Mouse (Mus musculus): ENCODE measurements around the gene Rere.
"Not testable (repeated sequence)": the region's sequence is repeated elsewhere in the genome, so short reads cannot be mapped to it uniquely, and the experiment has no call there.

Rere gene

DNA sequence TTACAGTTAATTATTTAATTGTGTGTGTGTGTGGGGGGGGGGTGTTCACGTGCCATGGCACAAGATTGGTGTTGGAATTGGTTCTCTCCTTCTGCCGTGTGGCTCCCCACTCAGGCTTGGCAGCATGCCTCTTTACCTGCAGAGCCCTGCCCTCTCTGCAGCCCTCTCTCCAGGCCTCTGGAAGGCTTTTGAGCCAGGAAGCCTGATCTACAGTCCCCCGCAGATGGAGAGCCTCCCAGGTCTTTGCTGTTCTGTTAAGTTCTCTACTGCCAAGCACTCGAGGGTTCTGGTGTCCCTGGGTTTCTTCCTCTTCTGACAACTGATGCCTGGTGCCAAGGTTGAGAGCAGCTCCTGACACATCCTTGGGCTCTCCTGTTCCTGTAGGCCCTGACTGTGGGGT lies 27.0 kb upstream of the Rere start:
- DNase-seq (ENCODE audit: low spot score in 2 of 2): no peak

GRCm38 (mm10) chr4:150255181-150255580 lies 26.3 kb upstream of the Rere start:
- no peak for DNase-seq (ENCODE audit: low spot score in 2 of 2)

DNA sequence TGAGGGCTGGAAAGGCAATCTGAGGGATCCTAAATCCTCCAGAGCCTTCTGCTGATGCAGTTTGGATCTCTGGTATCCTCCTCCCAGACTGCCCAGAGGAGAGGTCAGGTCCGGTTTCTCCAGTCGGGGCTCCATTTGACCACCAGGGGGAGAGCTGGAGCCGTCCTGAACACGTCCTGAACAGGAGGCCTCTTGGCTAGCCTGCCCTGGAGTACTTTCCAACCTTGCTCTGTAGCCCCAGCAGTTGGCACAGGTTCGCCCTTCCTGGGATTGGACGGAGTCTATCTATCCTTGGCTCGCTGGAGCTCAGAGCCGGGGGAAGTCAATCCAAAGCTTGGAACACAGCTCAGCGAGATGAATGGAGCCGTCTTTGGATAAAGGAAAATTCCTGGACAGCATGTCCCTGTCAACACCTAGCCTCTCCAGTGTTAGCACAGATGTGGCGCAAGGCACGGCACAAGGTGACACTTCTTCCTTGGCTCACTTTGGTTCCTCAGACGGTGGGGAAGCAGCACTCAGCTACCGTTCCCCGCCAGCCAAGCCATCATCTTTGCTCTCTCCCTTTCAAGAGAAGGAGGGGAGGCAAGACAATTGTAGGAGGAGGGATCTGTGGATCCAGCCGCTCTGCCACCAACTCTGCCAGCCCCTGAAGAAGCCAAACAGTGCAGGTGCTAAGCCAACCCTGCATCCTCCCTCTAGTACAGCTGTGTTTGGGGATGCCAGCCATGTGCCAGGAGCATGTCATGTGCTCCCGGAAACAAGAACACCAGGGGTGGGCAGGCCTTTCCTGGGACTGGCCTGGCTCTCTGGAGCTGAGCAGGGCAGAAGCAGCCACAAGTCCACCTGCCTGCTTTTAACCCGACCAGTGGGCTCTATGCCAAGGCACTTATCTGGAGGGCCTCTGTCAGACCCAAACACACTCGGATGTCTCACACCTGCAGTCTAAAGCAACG lies 23.9 kb upstream of the Rere start:
- peak; percentile 66 to 77 for DNase-seq (ENCODE audit: low spot score in 2 of 2)

- no peak for DNase-seq (ENCODE audit: low spot score in 2 of 2)
These were observed 23.1 kb upstream of the Rere start for GRCm38 (mm10) chr4:150258388-150258787.

GRCm38 (mm10) chr4:150259577-150259976 lies 21.9 kb upstream of the Rere start:
- no peak for DNase-seq (ENCODE audit: low spot score in 2 of 2)

DNA sequence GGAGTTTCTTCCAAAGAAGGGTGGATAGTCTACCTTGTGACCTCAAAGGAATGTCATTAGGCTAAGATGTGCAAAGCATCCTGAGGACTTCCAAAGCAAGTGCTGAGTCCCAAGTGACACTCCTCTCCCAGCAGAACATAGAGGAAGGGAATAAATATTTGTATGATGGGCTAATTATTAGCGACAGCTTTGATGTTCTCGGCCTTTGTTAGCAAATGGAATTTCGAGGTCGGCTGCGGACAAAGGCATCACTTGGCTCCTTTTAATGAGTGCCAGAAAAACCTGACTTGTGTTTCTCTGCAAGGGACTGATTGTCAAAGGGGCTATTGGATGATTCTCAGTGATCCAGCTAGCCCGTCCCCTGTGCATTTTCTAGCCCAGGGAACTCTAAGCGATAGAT lies 21.3 kb upstream of the Rere start:
- DNase-seq (ENCODE audit: low spot score in 2 of 2): no peak

DNA sequence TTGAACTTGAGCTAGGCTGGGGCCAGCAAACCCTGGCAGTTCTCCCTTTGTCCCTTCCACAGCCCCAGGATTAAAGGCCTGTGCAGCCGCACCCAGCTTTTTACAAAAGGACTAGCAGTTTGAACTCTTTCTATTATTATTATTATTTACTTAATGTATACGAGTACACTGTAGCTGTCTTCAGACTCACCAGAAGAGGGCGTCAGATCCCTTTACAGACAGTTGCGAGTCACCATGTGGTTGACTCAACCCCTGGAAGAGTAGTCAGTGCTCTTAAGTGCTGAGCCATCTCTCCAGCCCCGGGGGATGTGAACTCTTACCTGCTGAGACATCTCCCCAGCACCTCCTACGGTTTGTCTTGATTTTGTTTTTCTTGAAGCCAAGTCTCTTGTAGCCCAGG lies 20.7 kb upstream of the Rere start:
- DNase-seq (ENCODE audit: low spot score in 2 of 2): no peak

- no peak for DNase-seq (ENCODE audit: low spot score in 2 of 2)
These were observed 19.1 kb upstream of the Rere start for GRCm38 (mm10) chr4:150262301-150262700.

DNA sequence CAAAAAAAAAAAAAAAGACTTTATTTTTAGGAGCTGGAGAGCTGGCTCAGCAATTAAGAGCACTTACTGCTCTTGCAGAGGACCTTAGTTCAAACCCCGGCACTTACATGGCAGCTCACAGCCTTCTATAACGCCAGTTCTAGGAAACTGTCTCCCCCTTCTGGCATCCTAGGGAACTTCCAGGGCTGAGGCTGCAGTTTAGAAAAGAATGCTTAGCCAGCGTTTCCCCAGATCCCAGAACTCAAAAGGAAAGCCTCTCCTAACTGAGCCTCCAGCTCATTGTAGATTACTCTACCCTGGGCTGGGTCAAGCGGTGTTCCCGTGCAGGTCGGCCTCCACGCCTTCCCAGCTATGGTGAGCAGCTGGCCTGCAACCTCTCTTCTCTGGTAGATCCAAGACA lies 16.5 kb upstream of the Rere start:
- DNase-seq (ENCODE audit: low spot score in 2 of 2): no peak

GRCm38 (mm10) chr4:150265471-150265870 lies 16.0 kb upstream of the Rere start:
- no peak for DNase-seq (ENCODE audit: low spot score in 2 of 2)

GRCm38 (mm10) chr4:150266655-150267223 lies 14.7 kb upstream of the Rere start:
- DNase-seq (ENCODE audit: low spot score in 2 of 2): peak in 1 of 2 experiments; percentile 34

GRCm38 (mm10) chr4:150268674-150269653 lies 12.5 kb upstream of the Rere start:
- DNase-seq (ENCODE audit: low spot score in 2 of 2): no peak

- no peak for DNase-seq (ENCODE audit: low spot score in 2 of 2)
These were observed 11.8 kb upstream of the Rere start for GRCm38 (mm10) chr4:150269679-150270078.

DNA sequence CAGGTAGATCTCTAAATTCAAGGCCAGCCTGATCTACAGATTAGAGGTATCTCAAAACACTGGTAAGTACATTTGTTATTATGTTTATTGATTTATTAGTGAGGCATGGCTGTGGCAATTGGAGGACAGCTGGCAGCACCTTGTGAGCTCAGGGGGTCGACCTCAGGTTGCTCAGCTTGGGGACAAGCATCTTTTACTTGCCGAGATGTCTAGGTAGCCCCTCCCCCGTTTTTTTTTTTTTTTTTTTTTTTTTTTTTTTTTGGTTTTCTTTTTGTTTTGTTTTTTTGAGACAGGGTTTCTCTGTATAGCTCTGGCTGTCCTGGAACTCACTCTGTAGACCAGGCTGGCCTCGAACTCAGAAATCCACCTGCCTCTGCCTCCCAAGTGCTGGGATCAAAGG lies 10.7 kb upstream of the Rere start:
- DNase-seq (ENCODE audit: low spot score in 2 of 2): not testable (repeated sequence)

- DNase-seq (ENCODE audit: low spot score in 2 of 2): peak in 1 of 2 experiments; percentile 37
These were observed 8.7 kb upstream of the Rere start for GRCm38 (mm10) chr4:150272725-150273124.

DNA sequence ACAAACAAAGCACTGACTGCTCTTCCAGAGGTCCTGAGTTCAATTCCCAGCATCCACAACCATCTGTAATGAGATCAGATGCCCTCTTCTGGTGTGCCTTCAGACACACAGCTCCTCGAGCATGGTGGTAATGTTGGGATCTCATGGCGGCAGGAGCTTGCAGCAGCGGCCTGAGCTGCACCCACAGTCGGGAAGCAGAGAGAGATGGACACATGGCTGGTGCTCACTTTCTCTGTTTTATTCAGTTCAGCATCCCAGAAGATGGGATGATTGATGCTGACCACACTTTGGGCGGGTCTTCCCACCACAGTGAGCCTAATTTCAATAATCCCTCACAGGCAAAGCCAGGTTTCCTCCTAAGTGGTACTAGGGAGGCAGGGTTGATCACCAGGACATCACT lies 5.9 kb upstream of the Rere start:
- no peak for DNase-seq (ENCODE audit: low spot score in 2 of 2)

- DNase-seq (ENCODE audit: low spot score in 2 of 2): not testable (repeated sequence)
These were observed 2.1 kb upstream of the Rere start for GRCm38 (mm10) chr4:150279336-150279735.

- no peak for DNase-seq (ENCODE audit: low spot score in 2 of 2)
These were observed 1.4 kb upstream of the Rere start for GRCm38 (mm10) chr4:150280002-150280401.

- no peak for DNase-seq (ENCODE audit: low spot score in 2 of 2)
These were observed 987 bp upstream of the Rere start for GRCm38 (mm10) chr4:150280459-150280858.

GRCm38 (mm10) chr4:150281891-150282630 lies 615 bp downstream of the Rere start:
- peak in 1 of 2 experiments; percentile 65 for DNase-seq (ENCODE audit: low spot score in 2 of 2)

- DNase-seq (ENCODE audit: low spot score in 2 of 2): no peak
These were observed 1.3 kb downstream of the Rere start for GRCm38 (mm10) chr4:150282631-150283334.
